Mouse (Mus musculus) erythroblast, embryonic 14.5 days (primary cell): ENCODE data around the gene Mrpl53. TPM values are rescaled to one million over a fixed set of nuclear protein-coding genes. Genes with fewer than 3 reads are reported as not detected.
A peak's percentile ranks its signal among the peaks of the same experiment; 100 is the strongest.

Source experiments
- H3K27me3 ChIP-seq: 2 replicates; pipeline ENCODE4 v1.6.1; 2012; ENCODE audit warnings: inconsistent platforms; ENCODE audit not compliant: control insufficient read depth
- H3K36me3 ChIP-seq: 2 replicates; pipeline ENCODE4 v1.6.1; 2012; ENCODE audit warnings: mild to moderate bottlenecking, inconsistent platforms; ENCODE audit not compliant: control insufficient read depth
- H3K4me1 ChIP-seq: 2 replicates; pipeline ENCODE4 v1.6.1; 2012; ENCODE audit warnings: inconsistent platforms; ENCODE audit not compliant: control insufficient read depth
- H3K4me3 ChIP-seq: replicated peaks from 2 replicates; pipeline ENCODE3; 2012; ENCODE audit warnings: moderate library complexity, mild to moderate bottlenecking, inconsistent platforms
- H3K9me3 ChIP-seq: 2 replicates; pipeline ENCODE4 v1.6.1; 2012; ENCODE audit warnings: low read length, inconsistent platforms, mixed read lengths; ENCODE audit not compliant: control insufficient read depth
- GATA1 ChIP-seq: IDR thresholded peaks from 2 replicates; pipeline ENCODE4 v1.6.1; 2012; ENCODE audit warnings: low read length, inconsistent platforms, mixed read lengths
- TAL1 ChIP-seq: IDR thresholded peaks from 3 replicates; pipeline ENCODE4 v1.6.1; 2012; ENCODE audit warnings: low read length, inconsistent platforms, mixed read lengths
- polyA plus RNA-seq: library from polyadenylated mRNA; stranded (reverse); fragments of >175 nt; gene quantifications from 2 replicates; pipeline ENCODE4 v1.2.3, GENCODE M21; 2012

Gene Mrpl53
- polyA plus RNA-seq, 1 experiment, result 12.3 TPM

GRCm38 (mm10) chr6:83132176-83132919 is 23.5 kb downstream of the Mrpl53 start:
- TF ChIP-seq GATA1 (no peak), TAL1 (no peak)
- no peak overlapping the region for H3K4me3 ChIP-seq
- peaks cover 18% of the 10 kb centered on the region for H3K4me1 ChIP-seq
- H3K27me3 ChIP-seq, result peaks cover 43% of the 10 kb centered on the region
- H3K36me3 ChIP-seq, result no peaks in the 10 kb centered on the region
- no peaks in the 10 kb centered on the region for H3K9me3 ChIP-seq

DNA sequence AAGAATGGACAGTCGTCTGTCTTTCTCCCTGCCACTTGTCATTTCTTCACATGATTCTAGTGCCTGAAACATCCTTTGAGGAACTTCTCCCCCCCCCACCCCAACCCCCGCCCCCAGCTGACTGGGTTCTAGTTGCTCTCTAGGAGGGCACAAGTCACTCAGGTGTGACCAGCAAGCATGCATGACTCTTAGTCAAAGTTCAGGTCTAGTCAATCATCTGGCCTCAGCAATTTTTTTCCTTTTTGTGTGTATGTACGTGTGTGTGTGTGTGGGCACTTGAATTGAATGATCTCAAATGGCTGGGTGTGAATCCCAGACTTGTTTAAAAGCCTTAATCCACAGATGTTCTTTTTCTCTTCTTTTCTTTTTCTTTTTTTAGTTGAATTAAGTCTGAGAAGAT is 25.4 kb downstream of the Mrpl53 start:
- TF ChIP-seq GATA1 (no peak), TAL1 (no peak)
- Histone ChIP-seq H3K36me3 (no peaks in the 10 kb centered on the region), H3K9me3 (no peaks in the 10 kb centered on the region), H3K4me1 (peaks cover 26% of the 10 kb centered on the region), H3K27me3 (peaks cover 58% of the 10 kb centered on the region), H3K4me3 (no peak overlapping the region)

- H3K27me3 ChIP-seq, result peaks cover 66% of the 10 kb centered on the region
- H3K4me1 ChIP-seq, result peaks cover 26% of the 10 kb centered on the region
- H3K4me3 ChIP-seq, result peak within 1 kb of the TSS; percentile 56
- H3K9me3 ChIP-seq, result no peaks in the 10 kb centered on the region
- no peaks in the 10 kb centered on the region; the same call in 1 of the 2 replicates for H3K36me3 ChIP-seq
- TF ChIP-seq TAL1, result no peak
- TF ChIP-seq GATA1, result no peak
Measured at GRCm38 (mm10) chr6:83134951-83135513, 26.2 kb downstream of the Mrpl53 start, which contains the start of gene Rtkn. Rtkn (plus strand) TSS chr6:83135463.

DNA sequence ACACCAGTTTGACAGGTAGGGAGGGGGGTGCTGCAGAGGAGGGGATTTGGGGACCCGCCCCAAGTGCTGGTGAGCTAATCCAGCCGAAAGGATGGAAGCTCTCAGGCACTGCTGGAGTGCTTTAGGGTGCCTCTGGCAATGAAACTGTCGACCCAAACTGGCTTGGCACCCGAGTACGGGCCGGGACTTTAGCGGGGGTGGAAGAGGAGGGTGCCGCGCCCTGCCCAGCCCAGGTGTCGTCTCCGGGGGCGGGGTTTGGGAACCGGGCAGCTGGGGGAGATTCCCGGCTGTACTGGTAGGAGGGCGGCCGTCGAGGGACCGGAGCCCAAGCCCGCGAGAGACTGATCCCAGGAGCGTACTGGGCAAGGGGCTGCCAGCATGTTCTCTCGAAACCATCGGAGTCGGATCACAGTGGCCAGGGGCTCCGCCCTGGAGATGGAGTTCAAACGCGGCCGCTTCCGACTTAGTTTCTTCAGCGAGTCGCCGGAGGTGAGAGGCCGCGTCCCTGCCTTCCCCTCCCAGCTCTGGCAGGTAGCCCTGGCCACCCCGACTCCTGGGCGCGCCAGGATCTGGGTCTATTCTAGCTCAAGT is 26.8 kb downstream of the Mrpl53 start:
- peaks cover 70% of the 10 kb centered on the region for H3K27me3 ChIP-seq
- peaks cover 26% of the 10 kb centered on the region for H3K4me1 ChIP-seq
- no peaks in the 10 kb centered on the region for H3K9me3 ChIP-seq
- peak overlapping the region; percentile 56 for H3K4me3 ChIP-seq
- no peak for TF ChIP-seq TAL1
- TF ChIP-seq GATA1, result no peak
- no peaks in the 10 kb centered on the region; the same call in 1 of the 2 replicates for H3K36me3 ChIP-seq

GRCm38 (mm10) chr6:83136291-83136880 is 27.5 kb downstream of the Mrpl53 start:
- Histone ChIP-seq H3K27me3 (peaks cover 75% of the 10 kb centered on the region), H3K9me3 (no peaks in the 10 kb centered on the region), H3K4me3 (peak overlapping the region; percentile 56), H3K36me3 (no peaks in the 10 kb centered on the region; the same call in 1 of the 2 replicates), H3K4me1 (peaks cover 26% of the 10 kb centered on the region)
- no peak for TF ChIP-seq GATA1
- TF ChIP-seq TAL1, result no peak

DNA sequence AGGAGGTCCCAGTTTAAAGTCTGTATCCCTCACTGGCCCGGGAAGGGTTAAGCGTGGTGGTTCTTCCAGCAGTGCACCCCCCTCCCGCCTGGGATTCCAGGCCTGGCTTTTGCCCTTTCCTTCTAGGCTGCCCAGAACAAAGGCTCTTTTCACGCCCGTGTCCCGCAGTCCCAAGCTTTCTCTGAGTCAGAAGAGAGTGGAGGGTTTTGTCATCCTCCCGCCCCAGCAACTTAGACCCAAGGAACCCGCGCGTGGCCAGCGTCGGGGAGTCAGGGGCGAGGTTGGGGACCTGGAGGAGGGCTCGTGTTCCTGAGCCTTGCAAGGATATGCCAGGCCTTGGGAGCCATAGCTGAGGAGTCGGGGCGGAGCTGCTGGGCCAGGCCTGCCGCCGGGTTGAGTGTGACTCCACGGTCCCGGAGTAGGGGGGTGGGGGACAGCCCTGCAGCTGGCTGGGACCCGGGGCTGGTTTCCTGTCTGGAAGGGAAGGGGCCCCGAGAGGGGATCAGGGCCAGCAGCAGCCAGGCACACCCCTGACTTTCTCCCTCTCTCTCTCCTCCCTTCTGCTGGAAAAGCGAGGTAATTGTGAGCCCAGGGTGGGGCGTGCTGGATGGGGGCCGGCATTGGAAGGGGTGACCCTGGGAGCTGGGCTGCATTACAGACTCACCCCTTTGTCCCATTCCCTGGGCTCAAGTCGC is 28.2 kb downstream of the Mrpl53 start:
- Histone ChIP-seq H3K4me3 (peak overlapping the region; percentile 56), H3K36me3 (no peaks in the 10 kb centered on the region; the same call in 1 of the 2 replicates), H3K9me3 (no peaks in the 10 kb centered on the region), H3K4me1 (peaks cover 26% of the 10 kb centered on the region), H3K27me3 (peaks cover 78% of the 10 kb centered on the region)
- TF ChIP-seq GATA1 (no peak), TAL1 (no peak)

DNA sequence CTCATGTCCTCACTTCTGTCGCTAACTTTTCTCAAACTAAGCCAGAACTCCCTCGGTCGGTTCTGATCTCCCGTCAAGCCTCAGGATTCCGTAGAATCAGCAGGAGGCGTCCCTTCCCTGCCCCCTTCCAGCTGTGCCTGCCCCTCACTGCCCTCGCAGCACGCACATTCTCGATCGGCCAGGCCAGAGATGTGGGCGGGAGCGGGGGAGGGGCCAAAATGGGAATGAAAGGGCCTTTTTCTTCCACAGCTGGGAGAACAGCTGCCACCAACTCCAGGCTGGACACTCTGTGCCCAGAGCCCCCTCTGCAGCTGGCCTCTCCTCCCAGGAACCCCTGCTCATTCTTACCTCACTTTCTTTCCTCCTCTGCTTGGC is 28.7 kb downstream of the Mrpl53 start:
- peaks cover 26% of the 10 kb centered on the region for H3K4me1 ChIP-seq
- TF ChIP-seq TAL1, result no peak
- TF ChIP-seq GATA1, result no peak
- peak overlapping the region; percentile 56 for H3K4me3 ChIP-seq
- H3K27me3 ChIP-seq, result peaks cover 81% of the 10 kb centered on the region
- H3K9me3 ChIP-seq, result no peaks in the 10 kb centered on the region
- H3K36me3 ChIP-seq, result no peaks in the 10 kb centered on the region; the same call in 1 of the 2 replicates

DNA sequence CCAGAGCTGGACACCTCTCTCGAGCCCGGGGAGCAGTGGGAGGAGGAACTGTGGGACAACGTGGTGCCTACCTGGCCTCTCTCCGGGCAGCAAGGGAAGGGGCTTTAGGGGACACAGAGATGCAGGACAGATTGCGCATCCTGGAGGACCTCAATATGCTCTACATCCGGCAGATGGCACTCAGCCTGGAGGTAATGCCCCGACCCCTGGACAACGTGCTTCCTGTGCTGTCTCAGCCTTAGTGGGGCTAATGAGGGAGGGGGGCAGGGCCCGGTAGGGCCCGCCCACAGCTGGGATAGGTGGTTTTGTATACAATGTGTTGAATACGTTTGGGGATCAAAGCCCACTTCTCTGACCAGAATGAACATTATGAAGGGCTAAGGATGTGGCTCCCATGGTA is 29.2 kb downstream of the Mrpl53 start:
- H3K36me3 ChIP-seq, result no peaks in the 10 kb centered on the region; the same call in 1 of the 2 replicates
- peaks cover 86% of the 10 kb centered on the region for H3K27me3 ChIP-seq
- H3K4me1 ChIP-seq, result peaks cover 26% of the 10 kb centered on the region
- peak overlapping the region; percentile 56 for H3K4me3 ChIP-seq
- no peak for TF ChIP-seq GATA1
- TF ChIP-seq TAL1, result no peak
- no peaks in the 10 kb centered on the region for H3K9me3 ChIP-seq
